7 mouse cellular contexts compared by ENCODE assay signal in genomic region chr10:86166854-86167268, GRCm38 (mm10).
A peak's percentile ranks its signal among the peaks of the same experiment; 100 is the strongest.
DNase-seq lines count a peak whose midpoint lies in the region; ATAC-seq and TF ChIP-seq lines count a peak whose summit lies in the region.

No protein-coding gene starts in this region.

- H3K4me1 ChIP-seq in embryonic facial prominence, embryonic 15.5 days, result peaks cover 10% of the 10 kb centered on the region
- H3K4me1 ChIP-seq in heart, embryonic 15.5 days (replicated peaks), result peaks cover 9% of the 10 kb centered on the region
- peaks cover 19% of the 10 kb centered on the region for H3K4me1 ChIP-seq in liver, postnatal 0 days (ENCODE audit: insufficient read depth)
- peaks cover 3% of the 10 kb centered on the region; the same call in 1 of the 2 replicates for H3K4me1 ChIP-seq in neural tube, embryonic 15.5 days

- H3K27ac ChIP-seq in embryonic facial prominence, embryonic 15.5 days (replicated peaks), result peak overlapping the region; percentile 45
- H3K27ac ChIP-seq in heart, embryonic 15.5 days, result peak overlapping the region; percentile 68
- H3K27ac ChIP-seq in liver, postnatal 0 days (ENCODE audit: low read depth), result peak overlapping the region; percentile 30
- H3K27ac ChIP-seq in neural tube, embryonic 15.5 days (replicated peaks), result 0 out of 2 replicates have a peak overlapping the region, but pooled peaks have one; percentile 1

- no peaks in the 10 kb centered on the region for H3K27me3 ChIP-seq in embryonic facial prominence, embryonic 15.5 days
- no peaks in the 10 kb centered on the region for H3K27me3 ChIP-seq in heart, embryonic 15.5 days
- H3K27me3 ChIP-seq in liver, postnatal 0 days (ENCODE audit: insufficient read depth, low read length), result no peaks in the 10 kb centered on the region
- no peaks in the 10 kb centered on the region for H3K27me3 ChIP-seq in neural tube, embryonic 15.5 days (replicated peaks)

- TF ChIP-seq EP300 in liver, postnatal 0 days (IDR thresholded peaks at IDR 0.05; ENCODE audit: low read depth), result no peak

- no peak for ATAC-seq in embryonic facial prominence, embryonic 15.5 days (ENCODE audit: insufficient number of reproducible peaks, low FRiP score, low TSS enrichment, low read depth)
- peak; percentile 43 for ATAC-seq in heart, embryonic 15.5 days (replicated peaks; ENCODE audit: insufficient number of reproducible peaks, insufficient read depth, low FRiP score, low read depth)
- ATAC-seq in liver, postnatal 0 days, result peak; percentile 43; the same call in 1 of the 2 replicates
- no peak for ATAC-seq in neural tube, embryonic 15.5 days (ENCODE audit: low FRiP score)
- no peak for ATAC-seq in monocyte, adult 5-6 weeks (replicated peaks; ENCODE audit: insufficient number of reproducible peaks, low FRiP score, low TSS enrichment, poor library complexity, severe bottlenecking)

- 4% methylated on average over 4 of the region's 4 CpGs for WGBS in embryonic facial prominence, embryonic 15.5 days
- 8% methylated on average over 4 of the region's 4 CpGs for WGBS in heart, embryonic 15.5 days
- WGBS in liver, postnatal 0 days (ENCODE audit: insufficient replicate concordance), result 0% methylated on average over 4 of the region's 4 CpGs
- WGBS in neural tube, embryonic 15.5 days, result 16% methylated on average over 4 of the region's 4 CpGs

- H3K4me2 ChIP-seq in embryonic facial prominence, embryonic 15.5 days (replicated peaks), result no peak overlapping the region
- H3K4me2 ChIP-seq in heart, embryonic 15.5 days, result no peak overlapping the region
- H3K4me2 ChIP-seq in liver, postnatal 0 days (ENCODE audit: low read depth, low read length), result peak overlapping the region; percentile 18; the same call in 1 of the 2 replicates
- H3K4me2 ChIP-seq in neural tube, embryonic 15.5 days, result no peak overlapping the region

- no peak overlapping the region for H3K9ac ChIP-seq in embryonic facial prominence, embryonic 15.5 days
- no peak overlapping the region for H3K9ac ChIP-seq in heart, embryonic 15.5 days
- H3K9ac ChIP-seq in liver, postnatal 0 days (replicated peaks), result no peak overlapping the region
- no peak overlapping the region for H3K9ac ChIP-seq in neural tube, embryonic 15.5 days (replicated peaks)

- H3K9me3 ChIP-seq in embryonic facial prominence, embryonic 15.5 days (replicated peaks), result no peaks in the 10 kb centered on the region
- H3K9me3 ChIP-seq in heart, embryonic 15.5 days (replicated peaks), result no peaks in the 10 kb centered on the region
- H3K9me3 ChIP-seq in liver, postnatal 0 days (ENCODE audit: low read length), result no peaks in the 10 kb centered on the region
- no peaks in the 10 kb centered on the region for H3K9me3 ChIP-seq in neural tube, embryonic 15.5 days (replicated peaks)

- H3K4me3 ChIP-seq in embryonic facial prominence, embryonic 15.5 days (replicated peaks), result no peak overlapping the region
- no peak overlapping the region for H3K4me3 ChIP-seq in heart, embryonic 15.5 days
- no peak overlapping the region for H3K4me3 ChIP-seq in liver, postnatal 0 days (ENCODE audit: low read depth, low read length)
- H3K4me3 ChIP-seq in neural tube, embryonic 15.5 days (replicated peaks), result no peak overlapping the region

- peak; percentile 8 for DNase-seq in retina, embryonic 14.5 days (ENCODE audit: low spot score)
- no peak for DNase-seq in retina, postnatal 1 day
- peak; percentile 36 for DNase-seq in liver, postnatal 0 days

- no peaks in the 10 kb centered on the region for H3K36me3 ChIP-seq in embryonic facial prominence, embryonic 15.5 days
- H3K36me3 ChIP-seq in heart, embryonic 15.5 days, result no peaks in the 10 kb centered on the region
- no peaks in the 10 kb centered on the region for H3K36me3 ChIP-seq in liver, postnatal 0 days (replicated peaks; ENCODE audit: insufficient read depth, low read length)
- no peaks in the 10 kb centered on the region for H3K36me3 ChIP-seq in neural tube, embryonic 15.5 days

- no peak for TF ChIP-seq CTCF in liver, postnatal 0 days (IDR thresholded peaks at IDR 0.05; ENCODE audit: low read depth)

Comparison
In these comparisons a context has a peak if more than half of its experiments do, and no peak if none do; other contexts are left out.
1. ATAC-seq: peak in heart, embryonic 15.5 days (single experiment) and liver, postnatal 0 days (single experiment); none in embryonic facial prominence, embryonic 15.5 days (single experiment), neural tube, embryonic 15.5 days (single experiment) and monocyte, adult 5-6 weeks (single experiment).
2. H3K27ac ChIP-seq: peak in every context shown above with its lines; median percentile 68 in heart, embryonic 15.5 days; 45 in embryonic facial prominence, embryonic 15.5 days; 30 in liver, postnatal 0 days; 1 in neural tube, embryonic 15.5 days.